Mouse (Mus musculus) cerebellum, postnatal 4 days (tissue): Measurements from ENCODE around the gene Slc25a27.

Source experiments
- DNase-seq, 2 experiments: peaks; one replicate each; pipeline ENCODE4 v3.0.0; 2022; ENCODE audit warnings: low spot score in 2 of 2, mixed read lengths in 1 of 2

The Slc25a27 gene

DNA sequence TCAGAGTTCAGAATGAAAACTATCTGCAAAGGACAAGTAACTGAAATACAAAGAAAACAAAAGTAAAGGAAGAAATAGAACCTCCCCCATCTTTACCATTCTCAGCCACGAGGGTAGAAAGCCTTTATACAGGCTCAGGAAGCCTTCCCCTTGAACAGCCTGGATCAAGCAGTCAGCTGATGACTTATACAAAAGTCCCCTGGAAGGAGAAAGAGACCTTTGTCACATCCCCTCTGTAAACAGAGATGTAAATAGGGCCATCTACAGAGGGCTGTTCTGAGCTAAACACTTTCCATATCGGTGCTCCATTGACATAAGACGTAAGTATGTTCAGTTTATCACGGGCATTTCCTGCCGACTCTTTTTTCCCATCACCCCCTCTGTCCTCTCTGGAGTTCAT is 20.1 kb downstream of the Slc25a27 start:
- no peak for DNase-seq

DNA sequence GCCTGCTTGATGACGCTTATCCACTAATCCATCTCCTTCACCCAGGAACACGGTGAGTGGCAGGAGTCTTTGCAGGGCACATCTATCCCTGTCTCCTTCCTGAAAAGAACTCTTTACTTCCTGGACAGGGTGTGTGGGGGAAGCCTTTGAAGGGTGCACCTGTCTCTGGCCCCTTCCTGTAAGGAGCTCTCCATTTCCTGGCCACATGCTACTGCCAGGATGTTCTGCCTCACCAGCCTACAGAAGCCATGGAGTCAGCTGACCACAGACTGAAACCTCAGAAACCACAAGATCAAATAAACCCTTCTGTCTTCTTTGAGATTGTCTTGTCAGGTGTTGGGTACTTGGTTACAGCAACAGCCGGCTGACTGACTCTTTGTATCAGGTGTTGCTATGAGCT is 21.9 kb downstream of the Slc25a27 start:
- DNase-seq = no peak

GRCm38 (mm10) chr17:43644375-43644774 is 22.6 kb downstream of the Slc25a27 start:
- DNase-seq = no peak

GRCm38 (mm10) chr17:43643191-43643590 is 23.8 kb downstream of the Slc25a27 start:
- no peak for DNase-seq

- no peak for DNase-seq
These were observed 26.2 kb downstream of the Slc25a27 start for GRCm38 (mm10) chr17:43640825-43641224.

GRCm38 (mm10) chr17:43637146-43637545 is 29.9 kb downstream of the Slc25a27 start:
- no peak for DNase-seq

GRCm38 (mm10) chr17:43630427-43630760 is 36.6 kb downstream of the Slc25a27 start:
- no peak for DNase-seq

- DNase-seq = peak in 1 of 2 experiments; percentile 25
These were observed 37.3 kb downstream of the Slc25a27 start, which contains the start of gene Tdrd6 for GRCm38 (mm10) chr17:43629496-43630426. Tdrd6 (minus strand) TSS chr17:43630299.

DNA sequence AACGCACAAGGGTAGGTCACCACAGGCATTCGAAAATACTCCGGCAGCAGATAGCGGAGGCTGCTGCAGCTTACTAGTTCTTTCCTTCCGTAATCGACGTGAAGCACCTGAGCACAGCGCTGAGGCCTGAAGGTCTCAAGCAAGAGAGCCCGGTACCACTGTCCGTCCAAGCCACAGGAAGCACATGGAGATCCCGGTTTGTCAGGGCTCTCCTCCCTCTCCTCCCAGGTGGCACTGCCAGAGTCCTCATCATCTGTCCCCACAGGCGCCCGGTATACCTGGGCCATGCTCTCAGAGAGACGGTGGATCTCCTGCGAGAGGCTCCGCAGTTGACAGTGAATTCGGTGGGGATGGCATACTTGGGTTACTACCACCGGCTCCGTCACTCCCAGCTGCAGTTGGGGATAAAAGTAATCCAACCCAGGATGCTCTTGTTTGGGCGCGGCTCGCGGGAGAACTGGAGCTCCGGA is 38.0 kb downstream of the Slc25a27 start:
- no peak for DNase-seq

- DNase-seq = no peak
These were observed 38.8 kb downstream of the Slc25a27 start for GRCm38 (mm10) chr17:43628246-43628645.

DNA sequence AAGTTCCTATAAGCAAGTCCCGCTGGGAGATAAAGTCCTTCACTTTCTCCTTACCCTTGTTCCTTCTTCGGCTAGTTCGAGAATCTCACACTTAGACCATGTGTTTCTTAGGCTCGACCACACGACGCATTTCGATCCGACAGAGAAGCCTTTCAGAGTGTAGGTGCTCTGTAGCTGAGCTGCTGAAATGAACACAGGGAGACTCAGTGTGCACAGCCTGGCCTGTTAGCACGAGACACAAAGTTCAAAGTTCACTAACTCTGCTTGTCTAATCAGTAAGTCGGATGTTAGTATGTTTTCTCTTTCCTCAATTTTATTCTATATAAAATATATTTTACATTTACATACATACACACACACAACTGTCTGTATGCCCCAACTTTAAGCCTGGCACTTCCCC is 44.9 kb downstream of the Slc25a27 start:
- DNase-seq = no peak

GRCm38 (mm10) chr17:43619156-43619555 is 47.9 kb downstream of the Slc25a27 start:
- DNase-seq = no peak

DNA sequence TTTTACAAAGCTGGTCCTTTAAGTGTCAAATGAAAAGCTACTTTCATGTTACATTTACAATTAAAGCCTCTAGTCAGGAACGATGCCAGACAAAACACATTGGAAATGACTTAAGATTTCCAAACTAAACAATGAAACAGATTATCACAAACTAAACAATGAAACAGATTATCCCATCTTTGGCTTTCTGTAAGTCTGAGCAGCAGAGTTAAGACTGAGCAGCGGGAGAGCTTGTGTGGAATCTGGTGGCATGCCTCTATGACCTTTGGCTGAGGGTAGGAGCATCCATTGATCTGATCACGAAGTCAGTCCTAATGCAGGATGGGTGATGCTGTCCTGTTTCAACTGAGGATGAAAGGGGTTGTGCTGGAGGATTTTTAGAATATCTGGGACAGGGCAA is 54.8 kb downstream of the Slc25a27 start:
- DNase-seq = no peak

GRCm38 (mm10) chr17:43611586-43611985 is 55.4 kb downstream of the Slc25a27 start:
- DNase-seq = peak; percentile 51 to 67

DNA sequence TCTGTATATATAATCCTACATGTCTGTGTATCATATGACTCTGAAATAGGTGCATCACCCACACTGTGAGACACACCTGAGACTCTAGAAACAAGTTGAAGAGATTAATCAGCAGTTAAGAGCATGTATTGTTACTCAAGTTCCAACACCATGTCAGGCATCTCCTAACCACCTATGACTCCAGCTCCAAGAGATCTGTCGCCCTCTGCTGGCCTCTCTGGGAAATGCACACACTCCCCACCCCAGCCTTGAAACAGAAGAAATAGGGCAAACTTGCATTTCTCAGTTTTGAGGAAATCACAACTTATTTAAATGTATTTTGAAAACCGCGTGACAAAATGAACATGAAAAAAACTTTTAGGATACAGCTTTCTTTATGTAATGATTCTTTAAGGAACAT is 60.3 kb downstream of the Slc25a27 start:
- peak; percentile 58 to 81 for DNase-seq

DNA sequence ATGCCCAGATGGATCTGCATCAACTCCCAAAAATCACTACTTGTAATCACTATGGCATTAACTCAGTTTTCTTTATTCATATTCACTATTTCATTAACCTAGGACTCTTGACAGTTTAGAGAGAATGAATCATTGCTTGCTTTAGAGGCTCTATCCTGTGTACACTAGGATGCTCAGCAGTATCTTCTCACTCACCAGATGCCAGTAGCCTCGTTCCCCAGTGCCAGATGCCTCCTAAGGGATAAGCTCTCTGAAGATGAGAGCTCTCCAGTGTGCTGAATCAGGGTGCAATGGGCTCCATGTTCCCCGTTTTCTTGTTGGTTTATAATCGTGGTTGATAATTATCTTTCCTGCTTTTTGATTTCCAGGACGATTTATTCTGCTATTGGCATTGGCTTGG is 68.3 kb downstream of the Slc25a27 start:
- no peak for DNase-seq

- no peak for DNase-seq
These were observed 69.3 kb downstream of the Slc25a27 start for GRCm38 (mm10) chr17:43597742-43598141.

DNA sequence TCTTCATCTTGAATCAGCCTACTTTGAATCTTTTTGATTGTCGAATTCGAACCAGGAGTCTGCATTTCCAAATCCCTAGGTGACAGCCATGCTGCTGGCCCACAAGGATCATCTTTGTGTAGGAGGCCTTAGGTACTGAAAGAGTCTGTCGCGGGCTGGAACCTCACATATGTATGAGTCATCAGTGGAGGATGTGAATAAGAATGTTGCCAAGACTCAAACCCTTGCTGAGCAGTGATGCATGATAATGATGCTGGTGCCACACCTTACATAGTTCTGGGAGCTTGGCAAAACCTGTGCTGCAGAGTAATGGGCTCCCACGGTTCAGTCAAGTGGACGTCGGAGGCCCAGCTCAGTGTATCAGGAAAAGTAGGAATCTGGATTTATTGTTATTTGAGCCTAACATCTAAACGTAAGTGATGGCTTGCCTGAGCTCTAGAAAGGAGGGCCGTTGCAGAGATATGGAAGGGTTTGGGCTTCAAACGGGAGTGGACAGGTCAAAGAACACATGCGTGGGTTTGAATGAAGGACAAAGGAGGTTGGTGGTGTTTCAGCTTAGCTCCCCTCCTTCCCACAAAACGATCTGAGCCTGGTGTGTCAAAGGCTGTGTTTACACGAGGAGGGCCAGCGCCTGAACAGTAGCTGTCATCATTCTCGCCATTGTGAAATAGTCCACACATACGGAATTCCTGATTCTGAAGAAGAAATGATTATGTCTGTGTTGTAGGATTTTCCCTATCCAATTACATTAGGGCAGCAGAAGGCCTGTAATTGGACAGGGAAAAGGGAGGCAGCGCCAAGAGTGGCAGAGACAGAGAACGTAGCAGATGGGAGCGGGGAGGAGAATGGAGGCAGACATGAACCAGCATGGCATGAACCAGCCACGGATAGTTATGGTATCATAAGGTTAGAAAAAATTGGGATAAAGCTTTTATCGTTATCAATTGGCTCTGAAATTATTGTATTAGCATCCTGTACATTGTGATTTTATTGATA is 74.4 kb downstream of the Slc25a27 start:
- DNase-seq = no peak
